Mouse (Mus musculus): ENCODE data around the gene Myrip. TPM values are rescaled to one million over a fixed set of nuclear protein-coding genes. Genes with fewer than 3 reads are reported as not detected.

Gene Myrip
- polyA plus RNA-seq, 1 experiment, result 1.3 TPM

DNA sequence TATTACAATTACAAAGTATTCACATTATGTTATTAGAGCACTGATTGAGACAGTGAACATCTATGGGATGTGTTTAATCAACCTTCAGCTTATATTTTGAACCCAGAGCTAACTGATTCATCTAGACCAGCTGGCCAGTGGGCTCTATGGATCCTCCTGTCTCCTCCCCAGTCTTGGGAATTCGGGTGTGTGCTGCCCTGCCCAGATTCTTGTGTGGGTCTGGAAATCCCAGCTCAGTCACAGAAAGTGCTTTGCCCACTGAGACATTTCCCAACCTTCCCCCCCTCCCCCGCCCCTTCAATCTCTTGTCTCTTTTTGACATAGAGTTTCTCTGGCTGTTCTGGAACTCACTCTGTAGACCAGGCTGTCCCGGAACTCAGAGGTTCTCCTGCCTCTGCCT is 217.6 kb downstream of the Myrip start:
- no peak for TF ChIP-seq POLR2A (IDR thresholded peaks at IDR 0.05; ENCODE audit: low read depth, low read length)
- no peak for TF ChIP-seq CTCF (conservative IDR thresholded peaks at IDR 0.05; ENCODE audit: insufficient read depth, insufficient read length, low read depth, low read length)
- no peaks in the 10 kb centered on the region for H3K4me1 ChIP-seq (ENCODE audit: control insufficient read depth, insufficient read depth, low read length)
- no peak for DNase-seq
- no peaks in the 10 kb centered on the region for H3K36me3 ChIP-seq (ENCODE audit: control insufficient read depth, insufficient read depth, low read length)
- no peaks in the 10 kb centered on the region for H3K27me3 ChIP-seq (replicated peaks; ENCODE audit: control insufficient read depth, insufficient read depth, low read length)
- H3K4me3 ChIP-seq (ENCODE audit: insufficient read depth, low read depth, low read length), result no peak overlapping the region
- H3K27ac ChIP-seq (ENCODE audit: insufficient read depth, low read depth, low read length), result no peak overlapping the region
- 76% methylated on average over 3 of the region's 3 CpGs for WGBS

DNA sequence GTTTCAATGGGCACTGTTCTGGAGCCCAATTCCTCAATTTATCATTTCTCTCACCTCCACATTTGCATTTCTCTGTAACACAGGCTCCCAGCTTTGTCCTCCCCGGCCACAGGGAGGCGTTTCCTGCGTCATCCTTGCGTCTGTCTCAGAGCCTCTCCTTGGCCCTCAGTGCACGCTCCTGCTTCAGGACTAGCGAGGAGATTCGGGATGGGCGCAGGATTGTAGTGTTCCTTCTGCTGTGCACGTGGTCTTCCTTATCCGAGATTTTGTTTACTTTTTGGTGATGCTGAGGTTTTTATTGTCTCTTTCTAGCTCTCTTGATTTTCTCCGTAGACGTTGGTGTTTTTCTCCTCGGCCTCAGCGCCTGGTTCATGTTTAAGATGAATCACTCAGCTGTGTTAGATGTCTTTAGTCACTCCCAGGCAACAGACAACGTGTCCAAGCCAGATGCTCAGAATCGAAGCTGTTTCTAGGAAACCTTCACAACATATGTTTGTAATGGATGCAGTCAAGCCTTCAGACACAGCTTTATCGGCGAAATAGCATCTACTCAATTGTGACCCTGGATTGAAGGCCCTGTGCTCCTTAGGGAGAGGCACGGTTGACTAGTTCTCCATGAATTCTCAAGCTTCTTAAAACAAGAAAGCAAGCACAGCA is 218.3 kb downstream of the Myrip start:
- H3K36me3 ChIP-seq (ENCODE audit: control insufficient read depth, insufficient read depth, low read length), result no peaks in the 10 kb centered on the region
- no peak overlapping the region for H3K27ac ChIP-seq (ENCODE audit: insufficient read depth, low read depth, low read length)
- no peaks in the 10 kb centered on the region for H3K4me1 ChIP-seq (ENCODE audit: control insufficient read depth, insufficient read depth, low read length)
- TF ChIP-seq POLR2A (IDR thresholded peaks at IDR 0.05; ENCODE audit: low read depth, low read length) (no peak), CTCF (conservative IDR thresholded peaks at IDR 0.05; ENCODE audit: insufficient read depth, insufficient read length, low read depth, low read length) (no peak)
- H3K27me3 ChIP-seq (replicated peaks; ENCODE audit: control insufficient read depth, insufficient read depth, low read length), result no peaks in the 10 kb centered on the region
- 39% methylated on average over 19 of the region's 19 CpGs for WGBS
- DNase-seq, result no peak
- no peak overlapping the region for H3K4me3 ChIP-seq (ENCODE audit: insufficient read depth, low read depth, low read length)

DNA sequence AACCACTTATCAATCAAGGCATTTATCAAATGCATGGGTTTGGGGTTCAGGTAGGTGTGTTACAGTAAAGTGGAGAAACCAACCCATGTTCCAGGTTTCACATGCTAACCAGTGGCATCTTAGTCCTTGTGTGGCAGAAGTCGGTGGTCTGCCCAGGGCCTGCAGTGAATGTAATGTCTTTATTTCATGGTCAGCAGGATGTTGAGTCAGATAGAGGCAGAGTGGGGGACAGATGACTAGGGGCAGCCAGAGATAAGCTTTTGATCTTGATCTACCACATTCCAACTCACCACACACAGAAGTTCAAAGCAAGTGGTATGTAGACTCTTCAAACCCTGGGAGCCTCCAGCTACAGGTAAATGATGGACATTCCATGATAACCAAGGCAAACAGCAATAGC is 219.8 kb downstream of the Myrip start:
- H3K4me1 ChIP-seq (ENCODE audit: control insufficient read depth, insufficient read depth, low read length), result no peaks in the 10 kb centered on the region
- no peaks in the 10 kb centered on the region for H3K36me3 ChIP-seq (ENCODE audit: control insufficient read depth, insufficient read depth, low read length)
- no peaks in the 10 kb centered on the region for H3K27me3 ChIP-seq (replicated peaks; ENCODE audit: control insufficient read depth, insufficient read depth, low read length)
- no peak for TF ChIP-seq CTCF (conservative IDR thresholded peaks at IDR 0.05; ENCODE audit: insufficient read depth, insufficient read length, low read depth, low read length)
- TF ChIP-seq POLR2A (IDR thresholded peaks at IDR 0.05; ENCODE audit: low read depth, low read length), result no peak
- WGBS, result 77% methylated on average over 1 of the region's 1 CpGs
- H3K27ac ChIP-seq (ENCODE audit: insufficient read depth, low read depth, low read length), result no peak overlapping the region
- no peak overlapping the region for H3K4me3 ChIP-seq (ENCODE audit: insufficient read depth, low read depth, low read length)
- DNase-seq, result no peak

Other genes starting within 250 kb of the Myrip start
- 5.5 and 6.1 TPM in 2 replicates for gene Cx3cr1, start 231.6 kb upstream of the Myrip start, polyA plus RNA-seq (2012; rRNA removed)
- 0.10 and 0.33 TPM in 2 replicates for gene Ccr8, start 209.4 kb upstream of the Myrip start, polyA plus RNA-seq (2012; rRNA removed)
- 49.6 and 52.0 TPM in 2 replicates for gene Slc25a38, start 191.1 kb upstream of the Myrip start, polyA plus RNA-seq (2012; rRNA removed)
- 1,195 and 1,310 TPM in 2 replicates for gene Rpsa, start 173.8 kb upstream of the Myrip start, polyA plus RNA-seq (2012; rRNA removed)
- gene Mobp, start 151.8 kb upstream of the Myrip start, polyA plus RNA-seq (2012; rRNA removed), result not detected in 2 replicates
- 40.7 and 41.0 TPM in 2 replicates for gene Eif1b, start 190.7 kb downstream of the Myrip start, polyA plus RNA-seq (2012; rRNA removed)
- gene Entpd3, start 238.3 kb downstream of the Myrip start, polyA plus RNA-seq (2012; rRNA removed), result 0.53 and 0.64 TPM in 2 replicates